Mouse (Mus musculus): ENCODE measurements at regions not wholly inside any gene's neighbourhood (a gene's known extent, or its start where the extent isn't known, plus 50 kb on each side); places are given as distances from the start of the nearest gene placed in this dataset.

GRCm38 (mm10) chr9:47346527-47347111, 183.4 kb upstream of the Cadm1 start:
- TF ChIP-seq GATA1 (IDR thresholded peaks at IDR 0.05; ENCODE audit: borderline replicate concordance, low read length) (no peak), FLI1 (IDR thresholded peaks at IDR 0.05; ENCODE audit: low read length) (no peak)
